Mouse (Mus musculus): ENCODE data around the gene Gdpd3. TPM values are rescaled to one million over a fixed set of nuclear protein-coding genes. Genes with fewer than 3 reads are reported as not detected.
A peak's percentile ranks its signal among the peaks of the same experiment; 100 is the strongest.

Gdpd3 gene
- polyA plus RNA-seq, 2 experiments: 0.27 to 2.0 TPM

GRCm38 (mm10) chr7:126748824-126749223, 17.3 kb upstream of the Gdpd3 start:
- H3K4me1 ChIP-seq (replicated peaks; ENCODE audit: control insufficient read depth in 2 of 2, insufficient read depth in 2 of 2, low read length in 1 of 2): peaks cover 0 to 11% of the 10 kb centered on the region in 2 experiments; a peak in 2 of 4 replicates
- no peak overlapping the region for H3K4me3 ChIP-seq (ENCODE audit: insufficient read depth in 1 of 2, low read depth in 2 of 2, low read length in 2 of 2)
- DNase-seq (ENCODE audit: low read depth in 3 of 3, low spot score in 3 of 3): no peak
- H3K4me2 ChIP-seq (ENCODE audit: low read depth): no peak overlapping the region
- WGBS (ENCODE audit: insufficient replicate concordance): 73% methylated on average over 7 of the region's 7 CpGs
- ATAC-seq (ENCODE audit: insufficient read depth): no peak
- no peaks in the 10 kb centered on the region for H3K36me3 ChIP-seq (replicated peaks; ENCODE audit: control insufficient read depth, insufficient read depth, low read depth)
- H3K9ac ChIP-seq (replicated peaks): no peak overlapping the region
- TF ChIP-seq EP300 (IDR thresholded peaks at IDR 0.05; ENCODE audit: low read depth) (no peak), CTCF (IDR thresholded peaks at IDR 0.05; ENCODE audit: low read depth) (no peak)
- H3K27ac ChIP-seq: no peak overlapping the region
- H3K27me3 ChIP-seq (ENCODE audit: control insufficient read depth, insufficient read depth, low read length): no peaks in the 10 kb centered on the region
- H3K9me3 ChIP-seq (ENCODE audit: control insufficient read depth, low read length): no peaks in the 10 kb centered on the region

GRCm38 (mm10) chr7:126749582-126750343, 16.4 kb upstream of the Gdpd3 start:
- 79% methylated on average over 17 of the region's 17 CpGs for WGBS (ENCODE audit: insufficient replicate concordance)
- H3K9me3 ChIP-seq (ENCODE audit: control insufficient read depth, low read length): no peaks in the 10 kb centered on the region
- H3K9ac ChIP-seq (replicated peaks): no peak overlapping the region
- H3K27me3 ChIP-seq (ENCODE audit: control insufficient read depth, insufficient read depth, low read length): no peaks in the 10 kb centered on the region
- TF ChIP-seq EP300 (IDR thresholded peaks at IDR 0.05; ENCODE audit: low read depth) (no peak), CTCF (IDR thresholded peaks at IDR 0.05; ENCODE audit: low read depth) (peak; percentile 31)
- no peak overlapping the region for H3K4me3 ChIP-seq (ENCODE audit: insufficient read depth in 1 of 2, low read depth in 2 of 2, low read length in 2 of 2)
- DNase-seq (ENCODE audit: low read depth in 3 of 3, low spot score in 3 of 3): no peak
- H3K4me1 ChIP-seq (replicated peaks; ENCODE audit: control insufficient read depth in 2 of 2, insufficient read depth in 2 of 2, low read length in 1 of 2): peaks cover 0 to 14% of the 10 kb centered on the region in 2 experiments; a peak in 2 of 4 replicates
- no peak overlapping the region for H3K4me2 ChIP-seq (ENCODE audit: low read depth)
- H3K27ac ChIP-seq: no peak overlapping the region
- no peak for ATAC-seq (ENCODE audit: insufficient read depth)
- no peaks in the 10 kb centered on the region for H3K36me3 ChIP-seq (replicated peaks; ENCODE audit: control insufficient read depth, insufficient read depth, low read depth)

- H3K4me3 ChIP-seq (ENCODE audit: insufficient read depth in 1 of 2, low read depth in 2 of 2, low read length in 2 of 2): no peak overlapping the region
- H3K36me3 ChIP-seq (replicated peaks; ENCODE audit: control insufficient read depth, insufficient read depth, low read depth): no peaks in the 10 kb centered on the region
- no peak overlapping the region for H3K27ac ChIP-seq
- 3% methylated on average over 9 of the region's 9 CpGs for WGBS (ENCODE audit: insufficient replicate concordance)
- no peaks in the 10 kb centered on the region for H3K9me3 ChIP-seq (ENCODE audit: control insufficient read depth, low read length)
- TF ChIP-seq EP300 (IDR thresholded peaks at IDR 0.05; ENCODE audit: low read depth) (no peak), CTCF (IDR thresholded peaks at IDR 0.05; ENCODE audit: low read depth) (peak; percentile 94)
- no peaks in the 10 kb centered on the region for H3K27me3 ChIP-seq (ENCODE audit: control insufficient read depth, insufficient read depth, low read length)
- ATAC-seq (ENCODE audit: insufficient read depth): peak; percentile 34; the same call in 1 of the 2 replicates
- H3K4me1 ChIP-seq (replicated peaks; ENCODE audit: control insufficient read depth in 2 of 2, insufficient read depth in 2 of 2, low read length in 1 of 2): peaks cover 3 to 12% of the 10 kb centered on the region in 2 experiments
- no peak overlapping the region for H3K9ac ChIP-seq (replicated peaks)
- no peak overlapping the region for H3K4me2 ChIP-seq (ENCODE audit: low read depth)
- DNase-seq (ENCODE audit: low read depth in 3 of 3, low spot score in 3 of 3): peak in 2 of 3 experiments; percentile 55 to 63
Observed at GRCm38 (mm10) chr7:126754866-126755265, 11.3 kb upstream of the Gdpd3 start.

- 65% methylated on average over 7 of the region's 7 CpGs for WGBS (ENCODE audit: insufficient replicate concordance)
- TF ChIP-seq CTCF (IDR thresholded peaks at IDR 0.05; ENCODE audit: low read depth) (no peak), EP300 (IDR thresholded peaks at IDR 0.05; ENCODE audit: low read depth) (no peak)
Observed at GRCm38 (mm10) chr7:126758539-126758938, 7.6 kb upstream of the Gdpd3 start.

GRCm38 (mm10) chr7:126759050-126759671, 7.0 kb upstream of the Gdpd3 start, which contains the start of gene Mapk3:
Gene Mapk3 (plus strand): TSS chr7:126759601.
- Histone ChIP-seq H3K9me3 (ENCODE audit: control insufficient read depth, low read length) (no peaks in the 10 kb centered on the region), H3K27ac (peak within 1 kb of the TSS; percentile 57), H3K4me2 (ENCODE audit: low read depth) (peak within 1 kb of the TSS; percentile 93), H3K4me1 (replicated peaks; ENCODE audit: control insufficient read depth in 2 of 2, insufficient read depth in 2 of 2, low read length in 1 of 2) (peaks cover 14 to 42% of the 10 kb centered on the region in 2 experiments), H3K4me3 (ENCODE audit: insufficient read depth in 1 of 2, low read depth in 2 of 2, low read length in 2 of 2) (peak within 1 kb of the TSS; percentile 73 to 74), H3K27me3 (ENCODE audit: control insufficient read depth, insufficient read depth, low read length) (no peaks in the 10 kb centered on the region), H3K36me3 (replicated peaks; ENCODE audit: control insufficient read depth, insufficient read depth, low read depth) (no peaks in the 10 kb centered on the region), H3K9ac (replicated peaks) (peak within 1 kb of the TSS; percentile 78)
- DNase-seq (ENCODE audit: low read depth in 3 of 3, low spot score in 3 of 3) (peak; percentile 85 to 89 (median 87)), ATAC-seq (ENCODE audit: insufficient read depth) (peak; percentile 81)
- 2% methylated on average over 36 of the region's 38 CpGs for WGBS (ENCODE audit: insufficient replicate concordance)
- TF ChIP-seq EP300 (IDR thresholded peaks at IDR 0.05; ENCODE audit: low read depth): no peak
- TF ChIP-seq CTCF (IDR thresholded peaks at IDR 0.05; ENCODE audit: low read depth): peak; percentile 86

More at GRCm38 (mm10) chr7:126758539-126758938, 7.6 kb upstream of the Gdpd3 start:
- no peaks in the 10 kb centered on the region for H3K27me3 ChIP-seq (ENCODE audit: control insufficient read depth, insufficient read depth, low read length)
- H3K36me3 ChIP-seq (replicated peaks; ENCODE audit: control insufficient read depth, insufficient read depth, low read depth): no peaks in the 10 kb centered on the region
- peaks cover 14 to 42% of the 10 kb centered on the region in 2 experiments for H3K4me1 ChIP-seq (replicated peaks; ENCODE audit: control insufficient read depth in 2 of 2, insufficient read depth in 2 of 2, low read length in 1 of 2)
- ATAC-seq (ENCODE audit: insufficient read depth) (no peak), DNase-seq (ENCODE audit: low read depth in 3 of 3, low spot score in 3 of 3) (no peak)
- H3K4me3 ChIP-seq (ENCODE audit: insufficient read depth in 1 of 2, low read depth in 2 of 2, low read length in 2 of 2): no peak overlapping the region
- H3K9ac ChIP-seq (replicated peaks): no peak overlapping the region
- no peak overlapping the region for H3K4me2 ChIP-seq (ENCODE audit: low read depth)
- H3K27ac ChIP-seq: no peak overlapping the region
- no peaks in the 10 kb centered on the region for H3K9me3 ChIP-seq (ENCODE audit: control insufficient read depth, low read length)
